Mouse (Mus musculus): ENCODE measurements at regions not wholly inside any gene's neighbourhood (a gene's known extent, or its start where the extent isn't known, plus 50 kb on each side); places are given as distances from the start of the nearest gene placed in this dataset.
A peak's percentile ranks its signal among the peaks of the same experiment; 100 is the strongest.

DNA sequence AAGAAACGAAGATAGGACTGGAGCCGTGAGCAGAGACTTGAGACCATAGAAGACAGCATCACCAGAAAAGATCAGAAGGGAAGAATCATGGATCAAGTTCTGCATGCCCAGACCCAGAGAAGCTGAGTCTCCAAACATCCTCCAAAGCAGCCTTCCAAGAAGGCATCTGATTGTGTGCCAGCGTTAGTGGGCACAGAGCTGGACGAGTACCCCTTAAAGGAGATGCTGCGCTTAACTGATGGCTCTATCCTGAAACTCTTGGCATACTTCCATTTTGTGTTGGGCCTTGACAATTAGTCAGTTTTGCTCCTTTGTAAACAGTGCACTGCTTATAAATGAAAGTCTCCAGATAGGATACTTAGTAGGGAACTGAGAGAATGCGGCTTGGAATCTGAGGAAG is 119.8 kb downstream of the Il20rb start:
- H3K4me3 ChIP-seq (ENCODE audit: insufficient read depth, low read depth, low read length): no peak overlapping the region
- H3K4me1 ChIP-seq (ENCODE audit: control insufficient read depth, insufficient read depth, low read length): no peaks in the 10 kb centered on the region
- H3K27ac ChIP-seq (replicated peaks; ENCODE audit: insufficient read depth, low read depth, low read length): no peak overlapping the region
- no peaks in the 10 kb centered on the region for H3K79me2 ChIP-seq (ENCODE audit: control insufficient read depth, insufficient read depth, low read length)
- 73% methylated on average over 6 of the region's 6 CpGs for WGBS
- H3K9ac ChIP-seq (ENCODE audit: low read depth, low read length): no peak overlapping the region
- TF ChIP-seq POLR2A (IDR thresholded peaks at IDR 0.05; ENCODE audit: extremely low read depth, insufficient read depth, low read length): no peak
- no peak for TF ChIP-seq CTCF (IDR thresholded peaks at IDR 0.05; ENCODE audit: low read depth, low read length)
- no peaks in the 10 kb centered on the region for H3K27me3 ChIP-seq (ENCODE audit: control insufficient read depth, insufficient read depth, low read length)
- H3K36me3 ChIP-seq (ENCODE audit: control insufficient read depth, insufficient read depth, low read length): no peaks in the 10 kb centered on the region
- no peak for DNase-seq (ENCODE audit: extremely low read depth, low read depth, low spot score)

DNA sequence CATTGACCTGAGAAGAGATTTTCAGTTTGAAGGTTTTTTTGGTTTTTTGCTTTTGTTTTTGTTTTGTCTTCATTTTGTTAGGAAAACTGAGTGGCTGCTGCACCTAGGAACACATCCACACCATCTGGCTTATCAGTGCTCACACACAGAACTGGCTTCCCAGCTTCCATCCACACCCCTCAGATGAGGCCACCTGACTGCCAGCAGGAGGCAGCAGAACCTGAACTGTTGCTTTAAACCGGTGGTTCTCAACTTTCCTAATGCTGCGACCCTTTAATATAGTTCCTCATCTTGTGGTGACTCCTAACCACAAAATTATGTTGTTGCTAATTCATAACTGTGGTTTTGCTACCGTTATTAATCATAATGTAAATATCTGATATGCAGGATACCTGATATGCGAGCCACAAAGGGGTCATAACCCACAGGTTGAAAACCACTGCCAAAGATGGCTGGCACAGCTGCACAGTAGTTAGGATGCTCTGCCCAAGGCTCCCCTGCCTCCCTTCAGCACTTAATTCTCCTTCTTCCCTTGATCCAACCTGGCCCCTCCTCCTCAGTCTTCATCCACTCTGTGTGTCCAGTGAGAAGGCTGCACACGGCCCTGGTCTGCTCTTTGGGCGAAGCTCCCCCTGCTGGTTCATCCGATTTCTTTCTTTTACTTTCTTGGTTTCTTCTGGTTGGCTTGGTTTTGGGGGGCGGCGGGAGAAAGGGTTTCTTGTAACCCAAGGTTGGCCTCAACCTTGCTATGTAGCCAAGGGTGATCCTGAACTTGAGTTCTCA is 126.5 kb downstream of the Il20rb start:
- 70% methylated on average over 9 of the region's 9 CpGs for WGBS
- DNase-seq (ENCODE audit: extremely low read depth, low read depth, low spot score): peak; percentile 10
- peak; percentile 24; the same call in 1 of the 2 replicates for TF ChIP-seq CTCF (IDR thresholded peaks at IDR 0.05; ENCODE audit: low read depth, low read length)
- no peak for TF ChIP-seq POLR2A (IDR thresholded peaks at IDR 0.05; ENCODE audit: extremely low read depth, insufficient read depth, low read length)

GRCm38 (mm10) chr9:100357553-100357952 is 129.0 kb downstream of the Il20rb start:
- H3K27me3 ChIP-seq (ENCODE audit: control insufficient read depth, insufficient read depth, low read length): no peaks in the 10 kb centered on the region
- no peak for TF ChIP-seq POLR2A (IDR thresholded peaks at IDR 0.05; ENCODE audit: extremely low read depth, insufficient read depth, low read length)
- no peak for TF ChIP-seq CTCF (IDR thresholded peaks at IDR 0.05; ENCODE audit: low read depth, low read length)
- 57% methylated on average over 12 of the region's 12 CpGs for WGBS
- no peaks in the 10 kb centered on the region for H3K4me1 ChIP-seq (ENCODE audit: control insufficient read depth, insufficient read depth, low read length)
- no peak overlapping the region for H3K27ac ChIP-seq (replicated peaks; ENCODE audit: insufficient read depth, low read depth, low read length)
- no peaks in the 10 kb centered on the region for H3K79me2 ChIP-seq (ENCODE audit: control insufficient read depth, insufficient read depth, low read length)
- DNase-seq (ENCODE audit: extremely low read depth, low read depth, low spot score): no peak
- H3K4me3 ChIP-seq (ENCODE audit: insufficient read depth, low read depth, low read length): no peak overlapping the region
- H3K9ac ChIP-seq (ENCODE audit: low read depth, low read length): no peak overlapping the region
- H3K36me3 ChIP-seq (ENCODE audit: control insufficient read depth, insufficient read depth, low read length): no peaks in the 10 kb centered on the region

More for the DNA sequence above, 126.5 kb downstream of the Il20rb start:
- Histone ChIP-seq H3K27me3 (ENCODE audit: control insufficient read depth, insufficient read depth, low read length) (no peaks in the 10 kb centered on the region), H3K9ac (ENCODE audit: low read depth, low read length) (no peak overlapping the region), H3K36me3 (ENCODE audit: control insufficient read depth, insufficient read depth, low read length) (no peaks in the 10 kb centered on the region), H3K27ac (replicated peaks; ENCODE audit: insufficient read depth, low read depth, low read length) (no peak overlapping the region), H3K4me3 (ENCODE audit: insufficient read depth, low read depth, low read length) (no peak overlapping the region), H3K79me2 (ENCODE audit: control insufficient read depth, insufficient read depth, low read length) (no peaks in the 10 kb centered on the region), H3K4me1 (ENCODE audit: control insufficient read depth, insufficient read depth, low read length) (no peaks in the 10 kb centered on the region)

DNA sequence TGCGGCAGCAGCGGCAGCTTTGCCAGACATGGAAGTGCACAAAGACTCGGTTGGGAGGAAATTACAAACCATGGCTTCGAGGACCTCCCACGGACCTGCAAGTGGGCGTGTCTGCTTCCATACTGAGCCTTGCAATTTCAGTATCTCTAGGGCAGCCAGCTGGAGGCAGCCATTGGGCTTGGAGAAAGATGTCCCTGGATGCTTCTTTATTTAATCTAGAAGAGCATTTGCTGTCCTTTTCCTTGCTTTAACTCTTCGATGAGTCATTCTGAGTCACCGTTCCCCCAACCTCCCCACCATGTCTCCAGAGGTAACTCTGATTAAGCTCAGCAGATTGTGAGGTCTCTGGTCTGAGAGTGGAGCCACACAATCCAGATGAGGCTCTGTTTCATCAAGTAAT is 145.8 kb downstream of the Il20rb start:
- WGBS: 78% methylated on average over 8 of the region's 8 CpGs
- TF ChIP-seq POLR2A (IDR thresholded peaks at IDR 0.05; ENCODE audit: extremely low read depth, insufficient read depth, low read length) (no peak), CTCF (IDR thresholded peaks at IDR 0.05; ENCODE audit: low read depth, low read length) (no peak)
- H3K27ac ChIP-seq (replicated peaks; ENCODE audit: insufficient read depth, low read depth, low read length): no peak overlapping the region
- DNase-seq (ENCODE audit: extremely low read depth, low read depth, low spot score): no peak
- H3K27me3 ChIP-seq (ENCODE audit: control insufficient read depth, insufficient read depth, low read length): no peaks in the 10 kb centered on the region
- no peak overlapping the region for H3K4me3 ChIP-seq (ENCODE audit: insufficient read depth, low read depth, low read length)
- no peaks in the 10 kb centered on the region for H3K4me1 ChIP-seq (ENCODE audit: control insufficient read depth, insufficient read depth, low read length)
- H3K79me2 ChIP-seq (ENCODE audit: control insufficient read depth, insufficient read depth, low read length): no peaks in the 10 kb centered on the region
- H3K36me3 ChIP-seq (ENCODE audit: control insufficient read depth, insufficient read depth, low read length): no peaks in the 10 kb centered on the region
- no peak overlapping the region for H3K9ac ChIP-seq (ENCODE audit: low read depth, low read length)

- Histone ChIP-seq H3K4me3 (ENCODE audit: insufficient read depth, low read depth, low read length) (no peak overlapping the region), H3K4me1 (ENCODE audit: control insufficient read depth, insufficient read depth, low read length) (no peaks in the 10 kb centered on the region), H3K36me3 (ENCODE audit: control insufficient read depth, insufficient read depth, low read length) (no peaks in the 10 kb centered on the region), H3K27me3 (ENCODE audit: control insufficient read depth, insufficient read depth, low read length) (no peaks in the 10 kb centered on the region), H3K9ac (ENCODE audit: low read depth, low read length) (no peak overlapping the region), H3K79me2 (ENCODE audit: control insufficient read depth, insufficient read depth, low read length) (no peaks in the 10 kb centered on the region), H3K27ac (replicated peaks; ENCODE audit: insufficient read depth, low read depth, low read length) (no peak overlapping the region)
- DNase-seq (ENCODE audit: extremely low read depth, low read depth, low spot score): no peak
- 70% methylated on average over 5 of the region's 5 CpGs for WGBS
- no peak for TF ChIP-seq CTCF (IDR thresholded peaks at IDR 0.05; ENCODE audit: low read depth, low read length)
- TF ChIP-seq POLR2A (IDR thresholded peaks at IDR 0.05; ENCODE audit: extremely low read depth, insufficient read depth, low read length): no peak
Observed at GRCm38 (mm10) chr9:100307765-100308164, 178.8 kb downstream of the Il20rb start.

GRCm38 (mm10) chr9:100307364-100307763 is 179.2 kb downstream of the Il20rb start:
- no peaks in the 10 kb centered on the region for H3K4me1 ChIP-seq (ENCODE audit: control insufficient read depth, insufficient read depth, low read length)
- no peak for DNase-seq (ENCODE audit: extremely low read depth, low read depth, low spot score)
- TF ChIP-seq POLR2A (IDR thresholded peaks at IDR 0.05; ENCODE audit: extremely low read depth, insufficient read depth, low read length) (no peak), CTCF (IDR thresholded peaks at IDR 0.05; ENCODE audit: low read depth, low read length) (no peak)
- no peaks in the 10 kb centered on the region for H3K27me3 ChIP-seq (ENCODE audit: control insufficient read depth, insufficient read depth, low read length)
- H3K79me2 ChIP-seq (ENCODE audit: control insufficient read depth, insufficient read depth, low read length): no peaks in the 10 kb centered on the region
- no peak overlapping the region for H3K27ac ChIP-seq (replicated peaks; ENCODE audit: insufficient read depth, low read depth, low read length)
- no peak overlapping the region for H3K4me3 ChIP-seq (ENCODE audit: insufficient read depth, low read depth, low read length)
- no peaks in the 10 kb centered on the region for H3K36me3 ChIP-seq (ENCODE audit: control insufficient read depth, insufficient read depth, low read length)
- whole genome bisulfite sequencing: 55% methylated on average over 2 of the region's 2 CpGs
- H3K9ac ChIP-seq (ENCODE audit: low read depth, low read length): no peak overlapping the region
